Mouse (Mus musculus) ovary, adult 18-20 months (tissue): ENCODE measurements at regions not wholly inside any gene's neighbourhood (a gene's known extent, or its start where the extent isn't known, plus 50 kb on each side); places are given as distances from the start of the nearest gene placed in this dataset.
"Not testable (repeated sequence)": the region's sequence is repeated elsewhere in the genome, so short reads cannot be mapped to it uniquely, and the experiment has no call there.

Experiments used
- DNase-seq: peaks from one replicate; pipeline ENCODE4 v3.0.0; 2022; ENCODE audit warnings: low spot score, mixed read lengths

GRCm38 (mm10) chr9:31653788-31654187 is 189.5 kb upstream of the Tmem45b start:
- no peak for DNase-seq

GRCm38 (mm10) chr9:31650362-31651130 is 186.3 kb upstream of the Tmem45b start:
- DNase-seq: no peak

GRCm38 (mm10) chr9:31649073-31649472 is 184.8 kb upstream of the Tmem45b start:
- DNase-seq: no peak

- DNase-seq: no peak
Measured at GRCm38 (mm10) chr9:31648551-31648950, 184.3 kb upstream of the Tmem45b start.

- DNase-seq: no peak
Measured at GRCm38 (mm10) chr9:31645114-31645513, 180.9 kb upstream of the Tmem45b start.

- DNase-seq: no peak
Measured at GRCm38 (mm10) chr9:31644106-31644505, 179.8 kb upstream of the Tmem45b start.

- no peak for DNase-seq
Measured at GRCm38 (mm10) chr9:31642169-31642568, 177.9 kb upstream of the Tmem45b start.

- no peak for DNase-seq
Measured at GRCm38 (mm10) chr9:31628291-31628690, 164.0 kb upstream of the Tmem45b start.

GRCm38 (mm10) chr9:31621553-31621952 is 157.3 kb upstream of the Tmem45b start:
- not testable (repeated sequence) for DNase-seq

GRCm38 (mm10) chr9:31619344-31619743 is 155.1 kb upstream of the Tmem45b start:
- DNase-seq: no peak

GRCm38 (mm10) chr9:31614250-31614945 is 150.1 kb upstream of the Tmem45b start:
- no peak for DNase-seq

GRCm38 (mm10) chr9:31611036-31611695 is 146.9 kb upstream of the Tmem45b start:
- DNase-seq: no peak

- DNase-seq: no peak
Measured at GRCm38 (mm10) chr9:31610631-31611030, 146.4 kb upstream of the Tmem45b start.

- DNase-seq: no peak
Measured at GRCm38 (mm10) chr9:31610212-31610611, 145.9 kb upstream of the Tmem45b start.

GRCm38 (mm10) chr9:31609731-31610130 is 145.5 kb upstream of the Tmem45b start:
- no peak for DNase-seq

- no peak for DNase-seq
Measured at GRCm38 (mm10) chr9:31608084-31608870, 144.0 kb upstream of the Tmem45b start.

GRCm38 (mm10) chr9:31606936-31607335 is 142.7 kb upstream of the Tmem45b start:
- DNase-seq: no peak

GRCm38 (mm10) chr9:31604497-31605090 is 140.3 kb upstream of the Tmem45b start:
- DNase-seq: no peak

GRCm38 (mm10) chr9:31602707-31603106 is 138.4 kb upstream of the Tmem45b start:
- no peak for DNase-seq

- no peak for DNase-seq
Measured at GRCm38 (mm10) chr9:31595096-31595495, 130.8 kb upstream of the Tmem45b start.

- no peak for DNase-seq
Measured at GRCm38 (mm10) chr9:31587671-31588070, 123.4 kb upstream of the Tmem45b start.

GRCm38 (mm10) chr9:31583983-31584382 is 119.7 kb upstream of the Tmem45b start:
- no peak for DNase-seq
